Mouse (Mus musculus) kidney, adult 2 months (tissue): Measurements from ENCODE around the gene Slc41a2.

Experiments used
- CTCF ChIP-seq: fragments of 200-500 bp; conservative IDR thresholded peaks from 2 replicates; pipeline ENCODE4 v1.5.1; 2011; ENCODE audit warnings: low read depth, mild to moderate bottlenecking, control low read depth, low read length, moderate library complexity, mixed read lengths; ENCODE audit not compliant: insufficient read depth, insufficient read length
- POLR2A ChIP-seq: fragments of 200-500 bp; IDR thresholded peaks from one replicate; pipeline ENCODE4 v1.6.1; 2011; ENCODE audit warnings: low read depth, low read length, control low read depth

DNA sequence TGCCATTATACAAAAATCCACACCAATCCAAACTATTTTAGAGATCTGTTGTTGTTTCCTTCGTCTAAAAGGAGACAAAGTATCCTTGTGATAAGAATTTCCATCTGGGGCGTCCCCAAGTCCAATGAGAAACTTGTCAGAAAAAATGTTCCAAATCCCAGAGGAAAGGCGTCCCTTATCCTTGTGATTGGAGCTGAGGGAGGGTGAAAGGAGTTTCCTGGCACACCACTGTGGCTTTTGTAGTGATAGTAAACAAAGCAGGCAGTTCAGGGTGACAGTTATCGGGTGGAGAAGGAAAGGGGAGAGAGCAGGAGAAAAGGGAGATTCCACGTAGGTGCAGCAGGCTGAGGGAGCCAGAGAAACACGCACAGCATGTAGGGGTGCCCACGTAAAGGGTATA lies 9.8 kb upstream of the Slc41a2 start:
- TF ChIP-seq POLR2A = no peak
- TF ChIP-seq CTCF = no peak
